Mouse (Mus musculus) layer of hippocampus, adult 9-11 months (tissue): ENCODE results near the gene Pygb.

Experiments
- DNase-seq: peaks from one replicate; pipeline ENCODE4 v3.0.0; 2022

Pygb gene

DNA sequence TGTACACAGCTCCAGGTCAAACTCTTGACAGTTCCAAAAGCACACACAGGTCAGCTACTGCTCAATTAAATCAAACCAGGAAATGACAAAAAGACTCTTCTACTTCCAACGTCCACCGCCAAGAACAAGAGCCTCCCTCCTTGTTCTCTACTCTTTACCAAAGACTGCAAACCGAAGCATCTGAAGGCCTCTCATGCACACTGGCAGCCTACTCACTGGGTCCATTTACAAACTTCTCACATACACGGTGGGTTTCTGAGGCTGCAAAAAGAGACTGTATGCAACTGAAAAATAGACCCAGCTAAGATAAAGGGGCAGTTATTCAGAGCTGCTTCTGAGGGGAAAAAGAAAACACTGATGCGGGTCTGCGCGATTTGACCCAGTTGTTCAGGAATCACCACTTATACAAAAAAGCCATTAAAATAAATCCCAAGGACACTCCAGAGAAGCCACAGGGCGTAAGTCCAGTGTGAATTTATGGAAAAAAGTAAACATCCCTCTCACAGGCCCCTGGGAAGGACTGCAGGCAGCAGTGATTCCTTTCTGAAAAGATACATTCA is 61.0 kb downstream of the Pygb start:
- DNase-seq = no peak

GRCm38 (mm10) chr2:150851251-150851650 is 64.7 kb downstream of the Pygb start:
- DNase-seq = no peak

GRCm38 (mm10) chr2:150855186-150855585 is 68.7 kb downstream of the Pygb start:
- no peak for DNase-seq

DNA sequence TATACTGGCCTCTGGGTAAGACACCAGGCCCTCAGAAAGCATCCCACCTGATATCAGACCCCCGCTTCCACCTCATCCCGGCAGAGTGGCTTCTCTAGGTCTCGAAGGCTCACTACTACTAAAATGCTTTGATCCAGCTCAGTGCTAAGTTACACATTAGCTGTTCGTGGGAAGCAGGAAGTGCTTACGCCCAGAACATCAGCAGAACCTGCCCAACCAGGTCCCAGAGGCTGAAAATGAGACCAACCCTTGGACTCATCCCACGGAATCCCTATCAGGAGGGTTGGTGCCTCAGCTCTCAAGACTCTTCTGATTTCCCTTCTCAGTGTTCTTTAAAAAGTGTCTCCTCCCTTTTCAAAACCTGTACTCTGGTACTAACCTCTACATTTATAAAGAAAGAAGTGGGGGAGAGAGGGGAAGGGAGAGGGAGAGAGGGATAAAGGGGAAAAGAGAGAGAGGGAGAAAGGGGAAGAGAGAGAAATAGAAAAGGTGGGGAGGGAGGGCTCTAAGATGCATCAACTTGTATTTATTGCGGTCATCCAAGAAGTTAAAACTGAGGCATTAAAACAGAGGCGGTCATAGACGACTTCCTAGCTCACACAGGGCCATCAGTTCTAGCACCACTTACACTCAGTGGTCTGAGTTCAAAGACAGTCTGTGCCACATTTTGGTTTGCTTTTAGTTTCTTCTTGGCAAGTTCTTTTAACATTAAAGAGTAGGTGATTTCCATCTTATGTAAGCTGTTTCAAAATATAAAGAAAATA is 72.4 kb downstream of the Pygb start:
- no peak for DNase-seq

- no peak for DNase-seq
Observed at GRCm38 (mm10) chr2:150859709-150860470, 73.4 kb downstream of the Pygb start.

GRCm38 (mm10) chr2:150861128-150861527 is 74.6 kb downstream of the Pygb start:
- no peak for DNase-seq

- DNase-seq = no peak
Observed at GRCm38 (mm10) chr2:150867021-150867420, 80.5 kb downstream of the Pygb start.

- DNase-seq = no peak
Observed at GRCm38 (mm10) chr2:150869446-150869845, 82.9 kb downstream of the Pygb start.

DNA sequence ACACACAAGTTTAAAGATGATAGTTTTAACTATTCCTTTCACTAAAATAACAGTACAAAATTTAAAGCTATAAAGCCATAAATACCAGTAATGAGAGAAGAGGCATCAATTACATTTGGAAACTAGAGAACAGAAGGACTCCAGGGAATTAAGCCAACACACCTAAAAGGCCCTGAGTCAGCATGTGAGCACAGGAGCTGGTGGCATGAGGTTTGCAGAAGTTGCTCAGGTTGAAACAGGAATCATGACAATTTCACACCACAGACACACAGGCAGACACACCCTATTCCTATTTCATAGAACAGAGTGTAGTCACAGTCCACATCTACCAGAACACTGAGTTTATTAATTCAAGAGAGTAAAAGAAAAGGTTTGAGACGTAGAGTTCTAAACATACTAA is 88.0 kb downstream of the Pygb start:
- no peak for DNase-seq

DNA sequence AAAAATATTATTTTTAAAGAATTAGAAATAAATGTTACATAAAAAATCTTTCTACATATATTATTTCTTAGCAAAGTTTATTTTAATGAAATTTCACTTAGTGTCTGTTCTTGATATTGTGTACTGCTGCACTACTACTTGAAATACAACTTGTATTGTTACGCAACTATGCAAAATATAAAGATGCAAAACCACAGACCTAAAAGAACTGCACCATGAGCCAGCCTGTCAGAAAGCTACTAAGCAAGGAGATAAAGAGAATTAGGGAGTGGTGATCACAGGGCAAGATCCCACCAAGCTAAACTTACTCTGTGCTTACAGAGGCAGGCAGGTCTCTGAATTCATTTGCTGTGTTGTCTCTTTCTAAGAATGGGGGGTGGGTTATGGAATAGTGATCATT is 88.7 kb downstream of the Pygb start:
- no peak for DNase-seq

DNA sequence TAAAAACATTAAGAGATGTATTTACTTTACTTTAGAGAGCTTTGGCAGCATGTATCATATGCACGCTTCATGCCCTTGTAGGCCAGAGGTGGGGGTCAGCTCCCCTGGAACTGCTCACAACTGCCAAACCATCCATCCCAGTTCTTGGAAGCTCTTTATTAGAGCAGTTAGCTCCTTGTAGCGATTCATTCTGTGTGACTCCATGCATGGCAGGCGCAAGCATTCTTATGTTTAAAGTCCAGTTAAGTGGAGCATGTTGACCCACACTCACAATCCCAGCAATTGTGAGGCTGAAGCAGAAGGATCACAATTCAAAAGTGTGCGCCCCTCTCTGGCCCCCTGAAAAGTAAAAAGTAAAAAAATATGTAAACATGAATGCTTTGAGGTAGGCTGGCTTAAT is 91.0 kb downstream of the Pygb start:
- DNase-seq = no peak
